ENCODE assay signal across 7 mouse cellular contexts in genomic region chr19:4712156-4712780, GRCm38 (mm10). TPM values are rescaled to one million over a fixed set of nuclear protein-coding genes. Genes with fewer than 3 reads are reported as not detected.
A peak's percentile ranks its signal among the peaks of the same experiment; 100 is the strongest.
DNase-seq lines count a peak whose midpoint lies in the region; ATAC-seq and TF ChIP-seq lines count a peak whose summit lies in the region.

No protein-coding gene starts in this region.

- H3K9me3 ChIP-seq in lung, postnatal 0 days (ENCODE audit: low read length) = no peaks in the 10 kb centered on the region
- no peaks in the 10 kb centered on the region for H3K9me3 ChIP-seq in embryonic facial prominence, embryonic 10.5 days
- no peaks in the 10 kb centered on the region for H3K9me3 ChIP-seq in intestine, embryonic 14.5 days (ENCODE audit: control insufficient read depth, low read length)
- no peaks in the 10 kb centered on the region for H3K9me3 ChIP-seq in neural tube, embryonic 13.5 days

- ATAC-seq in lung, postnatal 0 days = 0 out of 2 replicates have a peak, but pooled peaks have one; percentile 14
- ATAC-seq in intestine, embryonic 14.5 days (replicated peaks; ENCODE audit: low FRiP score, low TSS enrichment, low read depth) = peak; percentile 15; the same call in 1 of the 2 replicates
- peak; percentile 64 for ATAC-seq in neural tube, embryonic 13.5 days (ENCODE audit: low read depth)

- H3K27ac ChIP-seq in lung, postnatal 0 days (ENCODE audit: low read length) = no peak overlapping the region
- H3K27ac ChIP-seq in embryonic facial prominence, embryonic 10.5 days (replicated peaks) = peak overlapping the region; percentile 90
- no peak overlapping the region for H3K27ac ChIP-seq in intestine, embryonic 14.5 days (ENCODE audit: low read depth)
- peak overlapping the region; percentile 97 for H3K27ac ChIP-seq in neural tube, embryonic 13.5 days (replicated peaks)

- TF ChIP-seq EP300 in lung, postnatal 0 days (IDR thresholded peaks at IDR 0.05) = no peak

- H3K4me1 ChIP-seq in lung, postnatal 0 days (ENCODE audit: insufficient read depth, low read depth, low read length) = peaks cover 3% of the 10 kb centered on the region; the same call in 1 of the 2 replicates
- peaks cover 33% of the 10 kb centered on the region for H3K4me1 ChIP-seq in embryonic facial prominence, embryonic 10.5 days
- H3K4me1 ChIP-seq in intestine, embryonic 14.5 days (replicated peaks; ENCODE audit: control insufficient read depth, insufficient read depth, low read length) = 0 out of 2 replicates have a peak, but pooled peaks cover 2% of the 10 kb centered on the region
- H3K4me1 ChIP-seq in neural tube, embryonic 13.5 days (replicated peaks) = peaks cover 46% of the 10 kb centered on the region

- H3K4me2 ChIP-seq in lung, postnatal 0 days (replicated peaks; ENCODE audit: low read depth, low read length) = peak overlapping the region; percentile 92
- H3K4me2 ChIP-seq in intestine, embryonic 14.5 days (ENCODE audit: low read length) = peak overlapping the region; percentile 99
- peak overlapping the region; percentile 66 for H3K4me2 ChIP-seq in neural tube, embryonic 13.5 days

- no peak for DNase-seq in lung, postnatal 0 days (ENCODE audit: low spot score)
- no peak for DNase-seq in lung, postnatal 10 days
- DNase-seq in embryonic facial prominence, embryonic 10.5 days (ENCODE audit: low spot score) = peak; percentile 71
- peak; percentile 73 for DNase-seq in intestine, embryonic 14.5 days (ENCODE audit: low spot score)
- DNase-seq in adrenal gland, adult 8-10 months = no peak
- DNase-seq in adrenal gland, adult 2 months = no peak

- peak overlapping the region; percentile 41 for H3K4me3 ChIP-seq in lung, postnatal 0 days (ENCODE audit: low read depth, low read length)
- H3K4me3 ChIP-seq in embryonic facial prominence, embryonic 10.5 days = peak overlapping the region; percentile 78
- H3K4me3 ChIP-seq in intestine, embryonic 14.5 days (ENCODE audit: low read depth, low read length) = peak overlapping the region; percentile 61
- H3K4me3 ChIP-seq in neural tube, embryonic 13.5 days = peak overlapping the region; percentile 81

- under 1% methylated on average over 60 of the region's 60 CpGs for WGBS in lung, postnatal 0 days
- under 1% methylated on average over 60 of the region's 60 CpGs for WGBS in embryonic facial prominence, embryonic 10.5 days
- under 1% methylated on average over 59 of the region's 60 CpGs for WGBS in intestine, embryonic 14.5 days
- under 1% methylated on average over 55 of the region's 60 CpGs for WGBS in neural tube, embryonic 13.5 days

- no peak overlapping the region for H3K9ac ChIP-seq in lung, postnatal 0 days (replicated peaks; ENCODE audit: low read depth)
- H3K9ac ChIP-seq in intestine, embryonic 14.5 days (ENCODE audit: low read length) = peak overlapping the region; percentile 57
- H3K9ac ChIP-seq in neural tube, embryonic 13.5 days = peak overlapping the region; percentile 98

- no peaks in the 10 kb centered on the region for H3K36me3 ChIP-seq in lung, postnatal 0 days (ENCODE audit: insufficient read depth, low read length)
- H3K36me3 ChIP-seq in embryonic facial prominence, embryonic 10.5 days (replicated peaks) = no peaks in the 10 kb centered on the region
- no peaks in the 10 kb centered on the region for H3K36me3 ChIP-seq in intestine, embryonic 14.5 days (ENCODE audit: control insufficient read depth, insufficient read depth, low read length)
- H3K36me3 ChIP-seq in neural tube, embryonic 13.5 days = no peaks in the 10 kb centered on the region

- H3K27me3 ChIP-seq in lung, postnatal 0 days (replicated peaks; ENCODE audit: insufficient read depth, low read length) = peaks cover 50% of the 10 kb centered on the region
- H3K27me3 ChIP-seq in embryonic facial prominence, embryonic 10.5 days (replicated peaks; ENCODE audit: low read depth, poor library complexity, severe bottlenecking) = peaks cover 74% of the 10 kb centered on the region
- peaks cover 54% of the 10 kb centered on the region for H3K27me3 ChIP-seq in intestine, embryonic 14.5 days (replicated peaks; ENCODE audit: control insufficient read depth, insufficient read depth, low read length)
- H3K27me3 ChIP-seq in neural tube, embryonic 13.5 days = peaks cover 3% of the 10 kb centered on the region

- no peak for TF ChIP-seq CTCF in lung, postnatal 0 days (IDR thresholded peaks at IDR 0.05)

RNA-seq across cellular contexts. Expression of gene Sptbn2, which starts 1.3 kb away (rescaled TPM):
- polyA plus RNA-seq in lung, postnatal 0 days (2015; fragmentation: Nextera tagmentation; extraction: Ambion mirVana) = 0.50 and 0.51 TPM in 2 replicates
- 7.7 and 8.9 TPM in 2 replicates for polyA plus RNA-seq in embryonic facial prominence, embryonic 10.5 days (2016; fragmentation: Nextera tagmentation; extraction: Ambion mirVana)
- 2.1 and 2.4 TPM in 2 replicates for polyA plus RNA-seq in intestine, embryonic 14.5 days (2014; fragmentation: Nextera tagmentation; extraction: Ambion mirVana)
- 29.5 and 30.4 TPM in 2 replicates for polyA plus RNA-seq in neural tube, embryonic 13.5 days (2015; fragmentation: Nextera tagmentation; extraction: Ambion mirVana)
- total RNA-seq in adrenal gland, adult 8-10 months (2022) = 1 to 10 TPM in 3 of 4 experiments, under 1 TPM in 1; 0.99 to 3.5 (median 1.6) TPM
- under 1 TPM; 0.58 to 0.83 TPM for total RNA-seq in adrenal gland, adult 2 months (2021)
- polyA plus RNA-seq in adrenal gland, adult 2 months (2012; rRNA removed) = 0.30 and 0.42 TPM in 2 replicates

RNA-seq across cellular contexts. Expression of gene Gm960, which starts 13.8 kb away (rescaled TPM):
- polyA plus RNA-seq in lung, postnatal 0 days (2015; fragmentation: Nextera tagmentation; extraction: Ambion mirVana) = 0.71 and 1.4 TPM in 2 replicates
- 2.0 and 2.6 TPM in 2 replicates for polyA plus RNA-seq in embryonic facial prominence, embryonic 10.5 days (2016; fragmentation: Nextera tagmentation; extraction: Ambion mirVana)
- 3.2 and 3.8 TPM in 2 replicates for polyA plus RNA-seq in intestine, embryonic 14.5 days (2014; fragmentation: Nextera tagmentation; extraction: Ambion mirVana)
- polyA plus RNA-seq in neural tube, embryonic 13.5 days (2015; fragmentation: Nextera tagmentation; extraction: Ambion mirVana) = 5.3 and 5.7 TPM in 2 replicates
- 1 to 10 TPM in 1 of 4 experiments, under 1 TPM in 2, not detected in 1; 0.67 to 1.0 (median 0.94) TPM for total RNA-seq in adrenal gland, adult 8-10 months (2022)
- total RNA-seq in adrenal gland, adult 2 months (2021) = under 1 TPM in 1 of 2 experiments, not detected in 1; 0.12 TPM
- 0.27 and 2.3 TPM in 2 replicates for polyA plus RNA-seq in adrenal gland, adult 2 months (2012; rRNA removed)

RNA-seq across cellular contexts. Expression of gene Rbm4b, which starts 44.0 kb away (rescaled TPM):
- polyA plus RNA-seq in lung, postnatal 0 days (2015; fragmentation: Nextera tagmentation; extraction: Ambion mirVana) = 23.4 and 26.8 TPM in 2 replicates
- polyA plus RNA-seq in embryonic facial prominence, embryonic 10.5 days (2016; fragmentation: Nextera tagmentation; extraction: Ambion mirVana) = 102 and 114 TPM in 2 replicates
- 55.0 and 62.4 TPM in 2 replicates for polyA plus RNA-seq in intestine, embryonic 14.5 days (2014; fragmentation: Nextera tagmentation; extraction: Ambion mirVana)
- 164 and 184 TPM in 2 replicates for polyA plus RNA-seq in neural tube, embryonic 13.5 days (2015; fragmentation: Nextera tagmentation; extraction: Ambion mirVana)
- 10 to 100 TPM; 14.3 to 16.5 (median 16.1) TPM for total RNA-seq in adrenal gland, adult 8-10 months (2022)
- 10 to 100 TPM; 12.4 to 17.9 TPM for total RNA-seq in adrenal gland, adult 2 months (2021)
- polyA plus RNA-seq in adrenal gland, adult 2 months (2012; rRNA removed) = 5.8 and 7.4 TPM in 2 replicates

Comparison
In these comparisons a context has a peak if more than half of its experiments do, and no peak if none do; other contexts are left out.
1. ATAC-seq: peak in every context shown above with its lines; median percentile 64 in neural tube, embryonic 13.5 days; 15 in intestine, embryonic 14.5 days; 14 in lung, postnatal 0 days.
2. DNase-seq: peak in embryonic facial prominence, embryonic 10.5 days (single experiment) and intestine, embryonic 14.5 days (single experiment); none in lung, postnatal 0 days (single experiment), lung, postnatal 10 days (single experiment), adrenal gland, adult 8-10 months (single experiment) and adrenal gland, adult 2 months (single experiment).
3. H3K27ac ChIP-seq: peak in embryonic facial prominence, embryonic 10.5 days (single experiment) and neural tube, embryonic 13.5 days (single experiment); none in lung, postnatal 0 days (single experiment) and intestine, embryonic 14.5 days (single experiment).
4. Peak in every context shown above with its lines, with median percentiles within 50 percentile points of each other: H3K4me2 ChIP-seq and H3K4me3 ChIP-seq.